Mouse (Mus musculus) brain, embryonic 14.5 days (tissue): ENCODE data around the gene Myl6. TPM values are rescaled to one million over a fixed set of nuclear protein-coding genes. Genes with fewer than 3 reads are reported as not detected.
"Not testable (repeated sequence)": the region's sequence is repeated elsewhere in the genome, so short reads cannot be mapped to it uniquely, and the experiment has no call there.

Source experiments
- DNase-seq: peaks from one replicate; pipeline ENCODE4 v3.0.0-alpha.2; 2011; ENCODE audit warnings: low read depth
- CTCF ChIP-seq: fragments of 200-500 bp; IDR thresholded peaks from 2 replicates; pipeline ENCODE4 v1.5.1; 2012; ENCODE audit warnings: inconsistent platforms, mild to moderate bottlenecking, moderate library complexity, borderline replicate concordance; ENCODE audit not compliant: insufficient read depth, insufficient read length; ENCODE audit errors: extremely low read depth
- POLR2A ChIP-seq: fragments of 200-500 bp; IDR thresholded peaks from 2 replicates; pipeline ENCODE4 v1.6.1; 2012; ENCODE audit warnings: mild to moderate bottlenecking, inconsistent platforms, borderline replicate concordance; ENCODE audit not compliant: poor library complexity, insufficient read depth, insufficient read length, severe bottlenecking; ENCODE audit errors: extremely low read depth
- polyA plus RNA-seq: library from polyadenylated mRNA; depleted of rRNA; stranded (reverse); fragments of >200 nt; gene quantifications from 2 replicates; pipeline ENCODE4 v1.2.3, GENCODE M21; 2012

Gene Myl6
- polyA plus RNA-seq, 1 experiment = 1,045 TPM

DNA sequence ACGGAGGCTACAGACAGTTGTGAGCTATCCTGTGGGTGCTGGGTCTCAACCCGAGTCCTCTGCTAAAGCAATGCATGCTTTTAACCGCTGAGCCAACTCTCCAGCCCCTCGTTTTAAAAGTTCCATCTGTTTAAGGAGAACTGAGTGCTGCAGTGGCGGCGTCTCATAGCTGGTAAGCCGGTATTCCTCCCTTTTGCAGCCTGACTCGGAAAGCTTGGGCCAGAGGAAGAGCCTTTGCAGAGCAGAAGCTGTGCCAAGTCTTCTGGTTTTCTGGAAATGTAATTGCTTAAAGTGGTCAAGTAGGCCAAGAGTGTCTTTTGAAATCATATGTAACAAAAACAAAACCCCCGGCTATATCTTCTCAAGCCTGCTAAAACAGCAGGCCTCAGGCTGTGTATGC lies 14.3 kb upstream of the Myl6 start:
- TF ChIP-seq POLR2A = no peak
- TF ChIP-seq CTCF = no peak
- no peak for DNase-seq

DNA sequence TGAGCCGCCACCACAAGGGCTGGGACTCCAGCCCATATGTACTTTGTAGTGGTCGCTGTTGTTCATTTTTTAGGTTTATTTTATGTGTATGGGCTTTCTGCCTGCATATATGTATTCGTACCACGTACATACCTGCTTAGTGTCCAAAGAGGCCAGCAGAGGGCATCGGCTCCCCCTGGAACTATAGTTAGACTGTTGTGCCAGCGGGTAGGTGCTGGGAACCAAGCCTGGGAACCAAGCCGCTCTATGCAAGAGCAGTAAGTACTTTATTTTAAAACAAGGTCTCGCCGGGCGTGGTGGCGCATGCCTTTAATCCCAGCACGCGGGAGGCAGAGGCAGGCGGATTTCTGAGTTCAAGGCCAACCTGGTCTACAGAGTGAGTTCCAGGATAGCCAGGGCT lies 12.0 kb upstream of the Myl6 start:
- DNase-seq = no peak
- TF ChIP-seq POLR2A (no peak), CTCF (no peak; the same call in 1 of the 2 replicates)

DNA sequence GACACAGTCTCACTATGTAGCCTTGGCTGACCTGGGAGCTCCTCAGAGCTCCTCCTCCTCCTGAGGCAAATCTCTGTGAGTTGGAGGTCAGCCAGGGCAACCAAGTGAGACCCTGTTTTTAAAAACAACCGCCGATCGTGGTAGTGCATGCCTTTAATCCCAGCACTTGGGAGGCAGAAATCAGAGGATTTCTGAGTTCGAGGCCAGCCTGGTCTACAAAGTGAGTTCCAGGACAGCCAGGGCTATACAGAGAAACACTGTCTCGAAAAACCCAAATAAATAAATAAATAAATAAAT lies 11.4 kb upstream of the Myl6 start:
- DNase-seq = not testable (repeated sequence)

DNA sequence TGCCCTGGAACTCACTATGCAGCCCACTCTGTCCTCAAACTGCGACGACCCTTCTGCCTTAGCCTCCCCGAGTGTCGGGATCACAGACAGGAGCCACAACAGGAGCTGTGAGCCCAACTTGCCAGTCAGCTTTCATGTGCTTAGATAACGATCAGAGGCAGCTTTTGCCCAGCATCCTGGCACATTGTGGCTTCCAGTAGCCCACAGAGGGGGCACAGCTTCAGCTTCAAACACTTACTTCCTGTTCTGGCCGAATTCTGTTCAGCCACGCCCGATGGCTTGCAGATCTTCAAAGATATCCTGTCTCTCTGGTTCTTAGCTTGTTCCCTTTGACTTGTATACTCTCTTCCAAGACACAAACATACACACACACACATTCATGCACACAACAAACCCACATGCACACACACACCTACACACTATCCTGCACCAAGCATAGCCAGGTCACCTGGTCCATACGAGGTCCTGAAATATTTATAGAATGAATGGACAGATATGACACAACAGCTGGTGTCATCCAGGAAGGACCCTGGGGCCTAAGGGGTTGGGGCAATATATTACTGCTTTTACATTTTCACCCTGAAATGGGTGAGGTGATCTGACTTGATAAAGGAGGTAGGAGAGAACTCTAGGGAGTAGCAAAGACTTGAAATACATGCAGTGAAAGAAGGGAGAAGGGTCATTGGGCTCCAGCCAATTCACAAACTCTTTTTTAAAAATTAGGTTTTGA lies 10.9 kb upstream of the Myl6 start:
- TF ChIP-seq POLR2A (no peak), CTCF (no peak)
- DNase-seq = no peak

DNA sequence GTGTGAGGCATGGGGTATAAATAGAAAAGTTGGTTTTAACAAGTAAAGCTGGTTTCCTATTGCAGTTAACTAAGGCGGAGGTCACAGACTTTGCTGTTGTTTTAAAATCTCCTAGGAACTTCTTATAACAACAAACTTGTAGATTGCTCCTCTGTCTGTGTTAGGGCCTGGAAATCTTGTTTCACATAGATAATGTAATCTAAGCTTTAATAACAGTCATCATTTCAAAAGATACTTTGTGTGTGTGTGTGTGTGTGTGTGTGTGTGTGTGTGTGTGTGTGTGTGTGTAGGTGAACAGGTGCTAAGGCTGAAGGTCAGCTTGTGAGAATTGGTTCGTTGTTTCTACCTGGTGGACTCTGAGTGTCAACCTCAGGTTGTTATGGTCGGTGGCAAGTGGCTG lies 10.1 kb upstream of the Myl6 start:
- DNase-seq = no peak
- TF ChIP-seq CTCF (no peak), POLR2A (no peak)

DNA sequence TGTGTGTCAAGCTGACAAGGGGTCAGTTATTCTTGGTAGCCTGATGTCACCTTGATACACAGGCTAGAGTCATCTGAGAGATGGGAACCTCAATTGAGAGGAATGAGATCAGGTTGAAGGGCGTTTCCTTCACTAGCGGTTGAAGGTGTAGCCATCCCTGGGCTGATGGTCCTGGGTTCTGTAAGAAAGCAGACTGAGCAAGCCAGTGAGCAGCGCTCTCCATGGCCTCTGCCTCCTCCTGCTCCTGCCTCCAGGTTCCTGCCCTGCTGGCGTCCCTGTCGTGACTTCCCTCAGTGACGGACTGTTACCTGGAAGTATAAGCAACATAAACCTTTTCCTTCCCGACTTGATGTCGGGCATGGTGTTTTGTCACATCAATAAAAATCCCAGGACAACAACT lies 9.6 kb upstream of the Myl6 start:
- DNase-seq = no peak

DNA sequence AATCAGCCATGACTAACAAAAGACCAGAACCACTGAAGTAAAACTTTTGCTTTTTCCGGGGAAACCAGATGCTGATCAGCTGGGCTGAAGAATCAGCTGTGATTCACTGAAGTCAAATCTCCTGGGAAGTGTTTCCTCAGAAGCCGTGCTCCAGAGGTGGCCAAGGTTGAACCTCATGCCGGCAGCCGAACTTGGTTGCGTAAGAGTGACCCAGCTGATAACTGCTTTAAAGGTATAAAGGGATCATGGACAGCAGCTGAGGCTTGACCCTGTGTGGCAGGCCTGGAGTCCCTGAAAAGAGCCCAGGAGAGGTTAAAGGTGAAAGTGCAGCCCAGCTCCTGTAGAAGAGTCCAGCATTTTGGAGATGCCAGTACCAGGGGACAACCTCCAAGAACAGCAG lies 8.4 kb upstream of the Myl6 start:
- DNase-seq = no peak
- TF ChIP-seq CTCF (no peak), POLR2A (no peak)

More for the DNA sequence above, 9.6 kb upstream of the Myl6 start:
- TF ChIP-seq CTCF (no peak), POLR2A (no peak)

DNA sequence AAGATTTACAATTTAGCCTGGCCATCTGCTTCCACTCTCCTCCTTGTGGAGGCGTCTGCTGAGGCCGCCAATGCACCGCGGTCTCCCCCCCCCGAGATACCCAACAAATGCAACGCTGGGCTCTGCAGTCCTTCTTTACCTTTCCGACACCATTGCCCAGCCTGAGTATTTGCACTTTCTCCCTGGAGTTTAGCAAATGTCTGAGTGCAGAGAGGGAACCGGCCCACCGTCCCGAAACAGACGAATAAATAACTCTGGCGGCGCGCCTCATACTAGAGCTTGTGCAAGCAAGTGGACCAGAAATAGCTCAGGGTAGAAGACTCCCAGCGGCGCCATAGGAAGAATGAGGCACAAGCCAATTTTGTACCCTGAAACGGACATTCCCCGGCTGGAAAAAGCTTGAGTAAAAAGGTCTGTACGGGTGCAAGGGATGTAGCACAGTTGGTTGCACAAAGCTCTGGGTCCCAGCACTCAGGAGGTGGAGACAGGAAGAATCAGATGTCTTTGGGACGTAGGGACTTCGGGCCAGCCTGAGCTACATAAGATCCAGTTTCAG lies 5.2 kb upstream of the Myl6 start:
- TF ChIP-seq POLR2A = no peak
- TF ChIP-seq CTCF = no peak

DNA sequence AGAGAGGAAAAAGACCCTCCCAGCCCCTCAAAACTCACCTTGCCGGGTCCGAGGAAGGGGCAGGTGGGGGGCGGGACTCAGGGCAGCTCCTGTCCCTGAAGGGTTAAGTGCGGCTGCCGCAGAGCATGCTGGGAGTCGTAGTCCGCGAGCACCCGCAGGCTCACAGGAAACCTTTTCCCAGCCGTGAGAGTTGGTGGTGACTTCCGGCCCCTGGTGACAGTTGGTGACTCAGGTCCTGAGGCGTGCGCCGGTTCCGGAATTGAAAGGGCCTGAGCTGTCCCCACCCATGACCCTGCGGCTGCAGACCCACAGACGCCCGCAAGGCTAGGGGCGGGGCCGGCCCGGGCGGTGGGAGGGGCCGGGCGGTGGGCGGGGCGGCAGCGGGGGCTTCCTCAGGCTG lies 4.6 kb upstream of the Myl6 start, which contains the start of gene Myl6b:
Gene Myl6b (minus strand): TSS at position 96 of the 400 bp plus-strand sequence.
- no peak for TF ChIP-seq CTCF
- TF ChIP-seq POLR2A = no peak
- DNase-seq = peak; percentile 98

More for the DNA sequence above, 5.2 kb upstream of the Myl6 start:
- DNase-seq = no peak

DNA sequence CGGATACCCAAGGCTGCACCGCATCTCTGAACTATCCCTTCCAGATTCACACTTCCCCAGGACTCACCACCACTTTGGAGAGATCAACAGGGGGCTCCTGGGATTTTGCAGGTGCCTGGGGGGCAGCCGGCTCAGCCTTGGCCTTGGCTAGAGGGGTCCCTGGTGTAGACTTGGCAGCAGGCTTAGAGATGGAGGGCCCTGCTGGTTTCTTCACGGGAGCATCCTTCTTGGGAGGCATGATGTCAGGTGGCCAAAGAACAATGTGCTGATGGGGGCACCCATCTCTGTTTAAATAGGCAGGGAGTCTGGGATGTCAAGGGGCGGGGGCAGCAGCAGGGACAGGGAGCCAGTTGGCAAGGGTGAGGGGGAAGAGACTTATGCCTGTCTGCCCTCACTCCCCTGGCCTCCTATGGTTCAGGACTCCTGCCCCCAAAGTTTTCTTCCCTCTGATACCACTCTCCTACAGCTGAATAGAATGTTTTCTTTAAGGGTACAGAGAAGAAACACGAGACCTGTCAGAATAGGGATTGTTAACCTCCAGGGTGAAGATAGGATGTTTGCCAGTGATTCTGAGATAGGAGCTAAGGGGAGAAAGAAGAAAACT lies 3.3 kb upstream of the Myl6 start:
- no peak for DNase-seq

DNA sequence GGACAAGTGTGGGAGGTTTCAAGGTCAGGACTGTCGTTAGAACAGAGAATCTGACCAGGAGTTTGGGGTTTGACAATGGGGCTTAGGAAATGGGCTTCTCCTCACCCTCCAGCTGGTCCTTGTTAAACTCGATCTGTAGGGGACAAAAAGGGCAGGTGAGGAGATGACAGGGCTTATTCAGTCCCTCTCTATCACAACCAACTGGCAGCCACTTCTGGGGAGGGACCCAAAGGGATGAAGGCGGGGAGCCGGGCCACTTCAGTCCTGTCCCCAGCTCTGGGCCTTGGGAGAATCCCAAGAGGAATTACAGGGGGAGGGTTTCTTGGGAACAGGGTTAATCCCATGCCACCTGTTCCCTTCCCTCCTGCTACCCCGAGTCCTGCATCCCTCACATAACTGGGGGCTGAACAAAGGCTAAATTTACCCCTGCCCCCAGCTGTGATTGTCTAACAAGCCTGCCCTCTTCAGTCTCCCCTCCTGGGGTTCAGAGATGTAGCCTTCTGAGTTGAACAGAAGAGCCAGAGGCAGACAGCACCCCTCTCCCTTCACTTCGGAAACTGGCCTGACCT lies 2.6 kb upstream of the Myl6 start:
- no peak for DNase-seq
- TF ChIP-seq POLR2A = no peak
- TF ChIP-seq CTCF = no peak

More for the DNA sequence above, 3.3 kb upstream of the Myl6 start:
- TF ChIP-seq CTCF = no peak
- no peak for TF ChIP-seq POLR2A

DNA sequence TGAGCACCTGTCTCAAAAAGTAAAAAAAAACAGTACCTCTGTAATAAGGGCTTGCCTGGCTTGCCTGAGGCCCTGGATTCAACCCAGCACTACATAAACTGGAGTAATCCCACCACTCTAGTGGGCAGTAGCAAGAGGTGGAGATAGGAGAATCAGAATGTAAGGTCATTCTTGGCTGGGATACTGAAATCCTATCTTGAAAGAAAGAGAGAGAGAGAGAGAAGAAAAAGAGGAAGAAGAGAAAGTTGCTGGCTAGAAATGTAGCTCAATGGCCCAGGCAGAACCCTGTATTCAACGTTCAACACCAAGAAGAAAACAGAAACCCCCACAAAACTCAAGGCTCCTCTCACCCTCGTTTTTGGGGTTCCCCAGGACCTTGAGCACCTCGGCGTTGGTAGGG lies 2.0 kb upstream of the Myl6 start:
- no peak for TF ChIP-seq POLR2A
- no peak for TF ChIP-seq CTCF
- DNase-seq = no peak
